Mouse (Mus musculus): ENCODE measurements around the gene Cp. TPM values are rescaled to one million over a fixed set of nuclear protein-coding genes. Genes with fewer than 3 reads are reported as not detected.

Gene Cp
- total RNA-seq, 2 experiments from 2014 or later: 27.6 to 31.8 TPM

DNA sequence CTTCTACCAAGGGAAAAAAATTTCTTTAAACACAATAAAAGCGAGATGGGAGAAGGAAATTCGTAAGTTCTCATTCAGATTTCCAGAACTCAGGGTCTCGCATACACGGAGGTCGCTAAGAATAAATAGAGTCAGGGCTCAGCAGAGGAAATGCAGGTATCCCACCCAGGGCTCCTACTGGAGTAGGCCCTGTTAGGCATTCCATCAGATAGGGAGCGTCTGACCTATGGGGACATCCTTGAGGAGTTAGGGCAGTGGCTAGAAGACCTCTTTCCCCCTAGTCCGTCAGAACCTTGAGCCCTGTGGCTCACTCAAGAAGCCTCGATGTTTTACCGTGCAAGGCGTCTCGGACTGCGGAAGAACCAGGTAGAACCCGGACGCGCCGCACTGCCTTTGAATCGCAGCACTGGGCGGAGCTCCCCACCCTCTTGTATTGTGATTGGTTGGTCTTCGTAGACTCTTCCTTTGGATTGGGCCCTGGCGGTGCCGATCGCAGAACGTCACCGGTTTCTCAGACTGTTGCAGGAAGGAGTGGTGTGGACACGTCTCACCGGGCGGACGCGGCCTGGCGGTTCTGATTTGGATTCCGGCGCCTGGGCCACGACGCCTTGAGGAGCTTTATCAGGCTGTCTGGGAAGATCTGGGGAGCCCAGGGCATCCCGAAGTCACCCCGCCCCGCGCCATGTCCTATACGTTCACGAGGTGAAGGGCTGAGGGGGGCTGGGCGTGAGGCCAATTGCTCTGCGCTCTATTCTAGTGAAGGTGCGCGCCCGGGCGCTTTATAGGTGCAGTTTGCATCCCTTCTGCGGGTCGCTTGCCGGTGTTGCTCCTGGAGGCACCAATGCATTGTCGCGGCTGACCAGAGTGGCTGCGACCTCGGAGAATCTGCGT lies 100.7 kb downstream of the Cp start, which contains the start of gene Hltf:
Gene Hltf (plus strand): TSS at position 506 of the 891 bp plus-strand sequence.
- DNase-seq (ENCODE audit: low spot score): peak; percentile 94
- intact Hi-C loops (cut with DNase I): loop anchor here (2.0 kb wide), 1 partner anchor 23 kb away; the partner anchor contains the start of gene Hps3

DNA sequence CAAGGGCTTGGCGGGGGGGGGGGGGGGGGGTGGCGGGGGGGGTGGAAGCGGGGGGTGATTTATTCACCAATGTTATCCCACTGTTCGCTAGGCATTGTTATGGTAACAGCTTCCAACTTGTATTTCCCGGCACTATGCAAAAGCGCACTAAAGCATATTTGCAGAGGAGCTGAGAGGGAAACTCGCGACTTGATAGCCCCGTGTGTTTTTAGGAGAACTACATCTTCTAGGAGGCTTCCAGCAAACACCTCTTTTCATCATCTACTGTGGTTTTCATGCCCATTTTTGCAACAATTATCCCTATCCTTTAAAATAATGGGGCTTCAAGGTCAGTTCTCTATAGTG lies 101.3 kb downstream of the Cp start:
- intact Hi-C loops (cut with DNase I): no loop called here
- DNase-seq (ENCODE audit: low spot score): no peak

Other genes starting within 250 kb of the Cp start
- gene Hps3, start 78.3 kb downstream of the Cp start, total RNA-seq (2021): 1 to 10 TPM; 7.3 to 8.2 TPM
- 10 to 100 TPM; 10.9 to 14.0 TPM for gene Hltf, start 100.8 kb downstream of the Cp start, total RNA-seq (2021)
- 100 to 1,000 TPM; 145 to 158 TPM for gene Gyg, start 198.3 kb downstream of the Cp start, total RNA-seq (2021)

All from heart, postnatal 25 days (tissue).